Mouse (Mus musculus) left cerebral cortex, postnatal 4 days (tissue): ENCODE measurements around the gene D10Wsu102e. TPM values are rescaled to one million over a fixed set of nuclear protein-coding genes. Genes with fewer than 3 reads are reported as not detected.
A peak's percentile ranks its signal among the peaks of the same experiment; 100 is the strongest.
"Not testable (repeated sequence)": the region's sequence is repeated elsewhere in the genome, so short reads cannot be mapped to it uniquely, and the experiment has no call there.

Source experiments
- DNase-seq: peaks from one replicate; pipeline ENCODE4 v3.0.0-alpha.2; 2022
- intact Hi-C: fragments of 180-260 bp; cut with DNase I; formaldehyde crosslinking; loops from one replicate; pipeline ENCODE4 v1.15.1; 2025
- total RNA-seq, 2 experiments: library from RNA; stranded (reverse); gene quantifications; 2 replicates each; pipeline ENCODE4 v1.2.3; 2021

Gene D10Wsu102e
- total RNA-seq, 2 experiments from 2014 or later, result 4.1 to 5.3 TPM

- no peak for DNase-seq
- intact Hi-C loops, result no loop called here
Measured at GRCm38 (mm10) chr10:83345693-83346358, 14.2 kb upstream of the D10Wsu102e start.

GRCm38 (mm10) chr10:83346359-83346736, 13.7 kb upstream of the D10Wsu102e start:
- no peak for DNase-seq
- intact Hi-C loops, result no loop called here

GRCm38 (mm10) chr10:83347494-83347893, 12.5 kb upstream of the D10Wsu102e start:
- intact Hi-C loops, result no loop called here
- no peak for DNase-seq

GRCm38 (mm10) chr10:83350689-83351088, 9.3 kb upstream of the D10Wsu102e start:
- no peak for DNase-seq
- intact Hi-C loops, result no loop called here

GRCm38 (mm10) chr10:83351779-83352178, 8.2 kb upstream of the D10Wsu102e start:
- not testable (repeated sequence) for DNase-seq

GRCm38 (mm10) chr10:83353680-83354332, 6.2 kb upstream of the D10Wsu102e start:
- DNase-seq, result no peak
- intact Hi-C loops, result no loop called here

More at GRCm38 (mm10) chr10:83351779-83352178, 8.2 kb upstream of the D10Wsu102e start:
- intact Hi-C loops, result not testable (repeated sequence)

- intact Hi-C loops, result no loop called here
- no peak for DNase-seq
Measured at GRCm38 (mm10) chr10:83354333-83354719, 5.7 kb upstream of the D10Wsu102e start.

GRCm38 (mm10) chr10:83356416-83356815, 3.6 kb upstream of the D10Wsu102e start:
- intact Hi-C loops, result no loop called here

GRCm38 (mm10) chr10:83359451-83359850, 570 bp upstream of the D10Wsu102e start:
- no peak for DNase-seq
- intact Hi-C loops, result no loop called here

More at GRCm38 (mm10) chr10:83356416-83356815, 3.6 kb upstream of the D10Wsu102e start:
- DNase-seq, result no peak

GRCm38 (mm10) chr10:83360356-83360755, 335 bp downstream of the D10Wsu102e start:
- intact Hi-C loops, result loop anchor here (5.0 to 10.0 kb wide), 2 partner anchors 134 to 167 kb away; no protein-coding TSS in a partner anchor
- no peak for DNase-seq

- intact Hi-C loops, result loop anchor here (5.0 to 10.0 kb wide), 2 partner anchors 133 to 165 kb away; no protein-coding TSS in a partner anchor
Measured at GRCm38 (mm10) chr10:83361643-83362382, 1.8 kb downstream of the D10Wsu102e start.

GRCm38 (mm10) chr10:83363451-83363850, 3.4 kb downstream of the D10Wsu102e start:
- no peak for DNase-seq
- intact Hi-C loops, result loop anchor here (5.0 to 10.0 kb wide), 2 partner anchors 131 to 164 kb away; no protein-coding TSS in a partner anchor

More at GRCm38 (mm10) chr10:83361643-83362382, 1.8 kb downstream of the D10Wsu102e start:
- DNase-seq, result no peak

- intact Hi-C loops, result loop anchor here (10.0 kb wide), 1 partner anchor 126 kb away; no protein-coding TSS in a partner anchor
Measured at GRCm38 (mm10) chr10:83368918-83369317, 8.9 kb downstream of the D10Wsu102e start.

GRCm38 (mm10) chr10:83374045-83374656, 14.1 kb downstream of the D10Wsu102e start:
- intact Hi-C loops, result no loop called here

More at GRCm38 (mm10) chr10:83368918-83369317, 8.9 kb downstream of the D10Wsu102e start:
- DNase-seq, result no peak

GRCm38 (mm10) chr10:83375458-83375857, 15.4 kb downstream of the D10Wsu102e start:
- intact Hi-C loops, DNase-seq: not testable (repeated sequence)

More at GRCm38 (mm10) chr10:83374045-83374656, 14.1 kb downstream of the D10Wsu102e start:
- DNase-seq, result no peak

- intact Hi-C loops, result no loop called here
- DNase-seq, result peak; percentile 12
Measured at GRCm38 (mm10) chr10:83376911-83377682, 17.1 kb downstream of the D10Wsu102e start.

GRCm38 (mm10) chr10:83378083-83378833, 18.2 kb downstream of the D10Wsu102e start:
- intact Hi-C loops, result no loop called here
- DNase-seq, result peak; percentile 42

- intact Hi-C loops, result no loop called here
- no peak for DNase-seq
Measured at GRCm38 (mm10) chr10:83380501-83380900, 20.5 kb downstream of the D10Wsu102e start.

- intact Hi-C loops, result no loop called here
- DNase-seq, result no peak
Measured at GRCm38 (mm10) chr10:83382528-83382927, 22.5 kb downstream of the D10Wsu102e start.
